Mouse (Mus musculus): ENCODE data around the gene Glrp1.

The Glrp1 gene

DNA sequence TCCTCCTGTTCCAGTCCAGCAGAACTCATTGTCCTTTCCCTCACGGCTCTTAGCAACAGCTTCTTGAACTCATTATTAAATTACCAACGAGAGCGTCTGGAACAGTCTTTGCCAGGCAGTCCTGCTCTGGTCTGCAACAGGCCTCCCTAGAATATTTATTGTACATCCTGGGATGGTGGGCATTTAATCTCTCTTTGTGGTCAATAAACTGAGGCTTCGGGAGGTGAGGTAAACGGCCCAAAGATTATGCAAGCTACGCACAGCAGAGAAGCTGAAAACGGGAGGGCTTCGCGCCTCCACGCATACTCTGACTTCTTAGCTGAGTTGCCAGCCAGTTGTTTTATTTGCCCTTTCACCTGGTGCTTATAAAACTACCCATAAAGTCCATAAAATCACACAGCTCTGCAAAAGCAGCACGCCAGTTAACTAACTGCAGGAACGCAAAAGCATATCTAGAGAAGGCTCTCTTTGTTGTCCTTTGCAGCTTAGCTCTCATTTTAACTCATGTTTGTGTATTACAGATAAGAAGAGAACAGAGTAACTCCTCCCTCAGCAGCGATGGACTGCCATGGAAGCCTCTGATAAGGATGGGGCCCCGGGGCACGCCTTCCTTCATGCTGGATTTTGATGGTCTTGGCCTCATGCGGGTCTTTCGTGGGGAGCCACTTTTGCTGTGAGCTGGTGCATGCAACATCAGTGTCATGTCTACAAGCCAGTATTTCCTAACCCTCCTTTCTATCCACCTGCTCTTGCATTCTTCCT, 18.1 kb downstream of the Glrp1 start:
- no peak for DNase-seq

- DNase-seq: no peak
Measured at GRCm38 (mm10) chr1:88490164-88490563, 19.7 kb downstream of the Glrp1 start.

DNA sequence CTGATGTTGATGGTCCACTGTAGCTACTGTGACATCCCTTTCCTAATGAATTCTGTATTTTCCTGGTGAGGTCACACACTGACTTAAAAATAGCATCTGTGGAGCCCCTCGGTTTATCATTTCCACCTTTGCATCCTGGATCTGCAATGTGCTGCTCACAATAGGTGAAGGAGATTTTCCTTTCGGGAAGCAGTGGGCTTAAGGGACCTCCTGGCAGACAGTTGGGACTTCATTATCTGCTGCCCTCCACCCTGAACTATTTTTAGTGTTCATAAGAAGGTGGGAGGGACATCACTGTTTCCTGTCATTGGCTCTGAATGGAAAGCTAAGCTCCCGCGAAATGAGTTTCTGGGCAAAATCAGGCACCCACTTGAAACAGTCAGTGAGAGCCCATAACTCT, 20.9 kb downstream of the Glrp1 start:
- no peak for DNase-seq

DNA sequence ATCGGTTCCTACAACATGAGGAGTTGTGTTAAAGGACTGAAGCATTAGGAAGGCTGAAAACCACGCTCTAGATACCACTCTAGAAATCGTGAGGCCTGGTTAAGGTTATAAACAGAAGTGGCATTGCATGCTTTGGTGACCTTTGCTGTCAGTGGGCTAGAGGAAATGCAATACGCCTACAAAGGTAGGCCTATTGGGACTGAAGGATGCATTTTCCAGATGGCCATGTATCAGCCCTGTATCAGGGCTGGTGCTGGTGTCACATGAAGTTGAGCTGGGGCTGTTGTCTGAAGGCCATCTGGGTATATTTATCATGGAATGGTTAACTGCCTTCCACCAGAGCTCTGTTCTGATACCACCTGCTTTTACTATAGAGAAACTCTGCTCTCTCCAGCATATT, 23.5 kb downstream of the Glrp1 start:
- DNase-seq: no peak

- DNase-seq: no peak
Measured at GRCm38 (mm10) chr1:88484059-88484458, 25.8 kb downstream of the Glrp1 start.

GRCm38 (mm10) chr1:88482142-88483099, 27.4 kb downstream of the Glrp1 start:
- DNase-seq: no peak

GRCm38 (mm10) chr1:88480594-88480993, 29.3 kb downstream of the Glrp1 start:
- DNase-seq: no peak

DNA sequence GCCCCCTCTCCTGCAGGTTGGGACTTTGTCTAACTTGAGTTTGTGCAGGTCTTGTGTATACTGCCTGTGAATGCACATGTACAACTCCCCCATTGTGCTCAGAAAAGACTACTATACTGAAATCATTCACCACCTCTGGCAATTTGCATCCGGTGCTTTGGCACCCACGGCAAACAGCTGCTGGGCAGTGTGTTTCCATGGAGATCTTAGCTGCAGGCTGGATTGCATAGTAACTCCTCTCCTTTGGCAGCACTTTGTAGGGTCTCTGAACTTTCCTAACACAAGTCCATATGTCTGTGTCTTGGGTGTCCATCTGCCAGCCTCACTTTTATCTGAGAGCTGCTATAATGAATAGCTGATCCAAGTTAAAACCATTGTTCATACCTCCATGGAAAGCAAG, 31.7 kb downstream of the Glrp1 start:
- no peak for DNase-seq

DNA sequence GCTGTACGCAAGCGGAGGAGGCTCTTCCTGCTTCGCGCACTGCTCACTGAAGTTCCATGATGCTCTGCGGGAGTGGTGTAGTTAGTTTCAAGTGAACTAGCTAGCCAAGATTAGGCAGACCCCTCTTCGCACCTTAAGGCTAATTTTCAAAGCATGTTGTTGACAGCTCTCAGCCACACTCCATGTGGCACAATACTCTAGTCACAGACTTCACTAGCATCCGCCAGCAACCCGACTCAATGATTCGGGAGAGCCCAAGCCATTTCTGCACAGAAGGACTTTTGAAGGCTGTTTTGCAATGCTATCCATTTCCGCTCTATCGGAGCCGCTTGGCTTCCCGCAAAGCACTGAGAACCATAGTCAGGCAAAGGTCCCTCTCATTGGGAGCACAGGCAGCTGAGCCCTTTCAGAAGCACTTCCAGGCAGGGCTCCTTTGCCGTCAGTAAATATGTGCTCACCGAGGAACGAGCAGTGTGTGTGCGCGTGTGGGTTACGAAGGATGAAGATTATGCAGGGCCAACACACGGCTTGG, 33.2 kb downstream of the Glrp1 start:
- DNase-seq: no peak

GRCm38 (mm10) chr1:88475502-88475953, 34.3 kb downstream of the Glrp1 start:
- no peak for DNase-seq

DNA sequence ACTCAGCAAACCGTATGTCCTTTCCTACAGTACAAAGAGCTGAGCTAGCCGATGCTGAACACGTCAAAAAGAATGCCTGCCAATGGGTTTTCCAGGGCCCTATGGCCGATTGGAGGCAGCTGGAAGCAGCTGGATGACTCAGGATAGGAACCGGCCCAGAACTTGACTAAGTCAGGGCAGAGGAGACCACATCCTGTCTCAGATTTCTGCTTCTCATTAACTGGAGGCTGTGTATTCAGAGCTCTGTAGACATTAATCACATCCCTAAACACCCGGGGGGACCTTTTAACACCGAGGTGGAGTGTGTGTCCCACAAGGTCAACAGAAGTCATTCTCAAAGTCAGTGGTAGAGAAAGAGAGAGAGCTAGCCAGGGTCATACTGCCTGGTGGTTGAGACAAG, 35.3 kb downstream of the Glrp1 start:
- DNase-seq: no peak

DNA sequence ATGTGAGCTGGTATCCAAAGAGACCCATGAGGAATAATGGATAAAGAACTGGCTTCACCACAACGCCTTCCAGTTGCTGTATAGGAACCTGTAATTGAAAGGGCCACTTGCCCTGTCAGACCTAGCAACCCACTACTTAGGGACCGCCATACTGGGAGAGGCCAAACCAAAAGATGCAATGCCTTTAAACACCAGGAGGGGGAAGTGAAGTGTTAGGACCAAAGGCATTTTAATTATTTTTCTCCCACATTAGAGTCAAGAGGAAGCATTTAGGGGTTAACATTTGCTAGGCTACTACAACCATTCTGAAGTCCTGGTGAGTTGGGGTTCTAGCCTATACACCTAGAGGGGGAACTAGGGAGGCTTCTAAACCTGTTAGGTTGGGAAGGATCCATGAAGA, 36.0 kb downstream of the Glrp1 start:
- no peak for DNase-seq

DNA sequence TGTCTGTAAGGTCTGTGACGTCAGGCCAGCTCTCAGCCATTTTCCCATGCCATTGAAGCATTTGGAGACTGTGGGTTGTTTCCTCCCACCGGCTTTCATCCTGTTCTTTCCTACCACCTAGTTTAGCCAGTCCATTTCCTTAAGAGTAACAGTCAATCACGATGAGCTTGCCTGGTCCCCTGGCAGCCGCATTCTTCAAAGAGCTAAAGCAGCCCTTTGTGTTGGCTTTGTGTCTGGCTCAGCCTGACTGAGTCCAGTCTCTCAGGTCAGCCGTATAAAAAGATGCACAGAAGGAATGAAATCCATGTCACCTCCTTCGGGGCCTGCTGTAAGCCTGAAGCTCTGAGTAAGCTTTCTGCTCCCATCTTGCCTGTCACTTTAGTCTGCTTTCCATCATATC, 37.6 kb downstream of the Glrp1 start:
- no peak for DNase-seq

DNA sequence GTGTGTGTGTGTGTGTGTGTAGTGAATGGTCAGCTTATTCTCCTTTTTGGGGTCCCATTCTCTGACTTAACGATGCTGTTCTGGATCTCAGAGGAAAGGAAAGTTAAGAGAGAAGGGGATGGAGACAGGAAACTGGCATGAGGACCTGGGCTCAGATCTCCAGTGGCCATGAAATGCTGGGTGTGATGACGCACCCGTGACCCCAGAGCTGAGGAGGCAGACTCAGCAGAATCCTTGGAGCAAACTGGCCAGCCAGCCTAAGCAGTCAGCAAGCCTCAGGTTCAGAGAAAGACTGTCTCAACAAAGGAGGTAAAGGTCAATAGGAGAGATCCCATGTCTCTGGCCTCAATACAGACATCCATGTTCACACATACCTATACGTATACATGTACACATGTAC, 40.1 kb downstream of the Glrp1 start:
- no peak for DNase-seq

DNA sequence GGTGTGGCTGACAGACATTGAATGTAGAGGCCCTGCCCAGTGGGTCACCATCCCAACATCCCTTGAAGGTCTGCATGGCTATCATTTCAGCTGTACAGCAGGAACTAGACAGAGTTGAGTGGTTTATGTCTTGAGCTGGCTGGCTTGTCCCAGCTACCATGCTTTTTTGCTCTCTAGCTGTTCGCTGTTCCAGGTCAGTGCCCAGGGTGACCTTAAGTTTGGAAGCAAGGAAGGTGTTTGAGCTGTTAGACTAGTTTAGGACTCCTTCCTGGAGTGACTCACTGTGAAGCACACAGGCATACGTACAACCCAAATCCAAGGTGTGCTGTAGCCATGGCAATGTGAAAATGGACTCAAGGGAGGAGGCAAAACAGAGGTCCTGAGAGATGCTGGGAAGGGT, 41.5 kb downstream of the Glrp1 start:
- DNase-seq: no peak

GRCm38 (mm10) chr1:88467866-88468265, 42.0 kb downstream of the Glrp1 start:
- no peak for DNase-seq

GRCm38 (mm10) chr1:88466325-88467064, 43.4 kb downstream of the Glrp1 start:
- no peak for DNase-seq

- no peak for DNase-seq
Measured at GRCm38 (mm10) chr1:88465722-88466121, 44.1 kb downstream of the Glrp1 start.

DNA sequence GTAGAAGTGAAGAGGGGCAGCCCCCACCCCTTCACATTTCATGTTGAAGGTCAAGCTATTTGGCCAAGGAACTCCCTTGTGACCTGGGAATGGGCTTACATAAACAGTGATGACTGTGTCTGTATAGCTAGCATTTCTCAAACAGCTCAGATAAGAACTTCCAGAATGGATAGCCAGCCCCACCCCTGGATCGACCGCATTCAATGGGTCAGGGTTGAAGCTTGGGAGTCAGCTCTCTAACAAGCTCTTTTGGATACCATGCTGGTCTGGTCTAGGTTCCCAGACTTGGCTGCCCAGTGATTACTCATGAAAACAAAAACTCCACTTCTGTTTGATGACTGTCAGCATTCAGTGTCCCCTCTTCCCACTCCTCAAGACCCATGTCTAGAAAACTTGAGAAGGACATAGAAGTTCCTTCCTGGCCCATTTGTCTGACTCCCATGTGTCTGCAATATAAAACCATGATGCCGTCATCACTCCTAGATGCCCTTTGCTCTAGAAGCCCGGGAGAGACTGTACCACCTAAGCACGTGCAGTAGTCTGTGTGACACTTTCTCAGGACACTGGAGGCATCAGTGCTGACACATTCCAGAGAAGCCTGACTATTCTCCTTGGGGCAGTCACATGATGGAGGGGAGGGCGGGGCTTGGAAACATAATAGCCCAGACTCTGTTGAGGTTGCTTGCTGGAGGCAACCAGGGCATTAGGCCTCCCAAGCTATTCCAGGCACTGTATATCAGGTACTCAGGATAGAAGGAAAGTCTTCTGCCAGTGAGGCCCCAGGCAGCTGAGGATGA, 45.6 kb downstream of the Glrp1 start:
- no peak for DNase-seq

DNA sequence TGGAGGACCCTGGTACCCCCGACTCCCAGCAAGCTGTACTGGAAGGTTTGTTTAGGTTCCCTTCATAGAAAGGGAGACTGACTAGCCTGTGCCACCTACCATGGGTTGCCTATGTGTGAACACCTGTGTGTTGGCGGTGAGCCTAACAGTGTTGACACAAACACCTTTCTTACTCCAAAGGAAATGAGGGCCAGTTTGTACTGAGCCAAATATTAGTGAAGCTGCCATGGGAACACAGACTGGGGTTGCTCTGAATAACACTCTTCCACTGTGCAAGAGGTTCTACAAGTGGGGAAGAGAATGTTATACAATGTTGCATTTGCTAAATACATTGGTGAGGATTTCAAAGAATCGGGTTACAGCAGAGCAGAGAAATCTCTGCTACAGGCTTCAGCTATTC, 46.6 kb downstream of the Glrp1 start:
- DNase-seq: no peak

DNA sequence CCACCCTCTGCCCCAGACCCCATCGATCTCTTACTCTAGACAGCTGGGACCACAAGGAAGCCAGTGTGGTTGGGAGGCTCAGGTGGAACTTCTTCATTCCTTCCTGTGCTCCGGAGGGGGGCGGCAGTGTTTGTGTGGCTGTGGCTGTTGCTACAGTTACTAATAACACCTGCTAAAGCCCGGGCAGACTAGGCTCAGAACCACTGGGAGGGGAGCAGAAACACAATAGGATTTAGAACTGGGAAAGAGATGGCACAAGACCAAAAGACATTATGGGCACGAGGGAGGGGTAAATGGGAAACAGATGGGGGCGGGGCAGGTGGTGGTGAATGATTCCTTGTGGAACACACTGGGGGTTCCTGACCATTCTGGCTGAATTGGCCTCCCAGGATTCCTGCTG, 47.4 kb downstream of the Glrp1 start:
- DNase-seq: no peak

GRCm38 (mm10) chr1:88461096-88461495, 48.8 kb downstream of the Glrp1 start:
- no peak for DNase-seq

All from cerebellum, adult 11 months (tissue).